Mouse (Mus musculus) liver, adult 2 months (tissue): ENCODE measurements at regions not wholly inside any gene's neighbourhood (a gene's known extent, or its start where the extent isn't known, plus 50 kb on each side); places are given as distances from the start of the nearest gene placed in this dataset.

Experiments used
- DNase-seq: peaks from one replicate; pipeline ENCODE4 v3.0.0-alpha.2; 2011; ENCODE audit warnings: low read depth, low spot score; ENCODE audit errors: extremely low read depth
- H3K27ac ChIP-seq: fragments of 200-500 bp; replicated peaks from 2 replicates; pipeline ENCODE4 v1.5.1; 2012; ENCODE audit warnings: low read depth, mild to moderate bottlenecking, control low read depth, inconsistent platforms, low read length; ENCODE audit not compliant: insufficient read depth
- H3K27me3 ChIP-seq: fragments of 200-500 bp; 2 replicates; pipeline ENCODE4 v1.6.1; 2012; ENCODE audit warnings: mild to moderate bottlenecking, moderate library complexity, low read length, inconsistent platforms; ENCODE audit not compliant: control insufficient read depth, insufficient read depth
- H3K36me3 ChIP-seq: fragments of 200-500 bp; 2 replicates; pipeline ENCODE4 v1.6.1; 2012; ENCODE audit warnings: low read length, inconsistent platforms; ENCODE audit not compliant: control insufficient read depth, insufficient read depth
- H3K4me1 ChIP-seq: fragments of 200-500 bp; 2 replicates; pipeline ENCODE4 v1.6.1; 2011; ENCODE audit warnings: low read length; ENCODE audit not compliant: control insufficient read depth, insufficient read depth
- H3K4me3 ChIP-seq: fragments of 200-500 bp; 2 replicates; pipeline ENCODE4 v1.5.1; 2011; ENCODE audit warnings: low read depth, mild to moderate bottlenecking, control low read depth, low read length, moderate library complexity; ENCODE audit not compliant: insufficient read depth
- H3K79me2 ChIP-seq: fragments of 200-500 bp; 2 replicates; pipeline ENCODE4 v1.6.1; 2012; ENCODE audit warnings: inconsistent platforms, mild to moderate bottlenecking, low read length, moderate library complexity; ENCODE audit not compliant: control insufficient read depth, insufficient read depth
- H3K9ac ChIP-seq: fragments of 200-500 bp; 2 replicates; pipeline ENCODE4 v1.6.1; 2012; ENCODE audit warnings: low read depth, mild to moderate bottlenecking, control low read depth, inconsistent platforms, low read length
- CTCF ChIP-seq: fragments of 200-500 bp; IDR thresholded peaks from 2 replicates; pipeline ENCODE4 v1.5.1; 2011; ENCODE audit warnings: low read depth, low read length, control low read depth
- POLR2A ChIP-seq: fragments of 200-500 bp; IDR thresholded peaks from 2 replicates; pipeline ENCODE4 v1.6.1; 2011; ENCODE audit warnings: low read length, control low read depth; ENCODE audit not compliant: insufficient read depth; ENCODE audit errors: extremely low read depth
- WGBS: fragments of 180-500 bp; shearing (Covaris S2); methylation state at CpG from one replicate; pipeline ENCODE4 v1.1.7; 2018; 5-methylcytosine and 5-hydroxymethylcytosine counted together

DNA sequence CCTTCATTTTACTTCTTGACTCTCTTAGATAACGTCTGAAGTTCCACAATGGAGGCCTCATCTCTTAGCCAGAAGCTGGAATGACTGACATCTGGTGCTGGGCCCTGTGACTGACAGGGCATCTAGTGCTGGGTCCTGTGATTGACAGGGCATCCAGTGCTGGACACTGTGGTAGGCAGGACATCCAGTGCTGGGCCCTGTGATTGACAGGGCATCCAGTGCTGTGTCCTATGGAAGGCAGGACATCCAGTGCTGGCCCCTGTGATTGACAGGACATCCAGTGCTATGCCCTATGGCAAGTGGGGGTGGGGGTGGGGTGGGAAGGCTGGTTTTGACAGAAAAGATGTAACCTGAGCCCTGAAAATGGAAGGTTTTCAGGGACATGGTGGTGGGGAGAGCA lies 52.1 kb upstream of the Lmo2 start:
- Histone ChIP-seq H3K27ac (no peak overlapping the region), H3K9ac (no peak overlapping the region), H3K36me3 (no peaks in the 10 kb centered on the region), H3K27me3 (no peaks in the 10 kb centered on the region), H3K4me3 (no peak overlapping the region), H3K79me2 (no peaks in the 10 kb centered on the region), H3K4me1 (no peaks in the 10 kb centered on the region)
- 94% methylated on average over 1 of the region's 1 CpGs for WGBS
- no peak for DNase-seq
- no peak for TF ChIP-seq POLR2A
- no peak for TF ChIP-seq CTCF

- TF ChIP-seq CTCF, result no peak
- no peak for TF ChIP-seq POLR2A
- no peak overlapping the region for H3K9ac ChIP-seq
- no peaks in the 10 kb centered on the region for H3K4me1 ChIP-seq
- WGBS, result 38% methylated on average over 2 of the region's 2 CpGs
- H3K27ac ChIP-seq, result no peak overlapping the region
- peak; percentile 10 for DNase-seq
- no peaks in the 10 kb centered on the region for H3K36me3 ChIP-seq
- no peak overlapping the region for H3K4me3 ChIP-seq
- no peaks in the 10 kb centered on the region for H3K79me2 ChIP-seq
- H3K27me3 ChIP-seq, result no peaks in the 10 kb centered on the region
Observed at GRCm38 (mm10) chr2:103906581-103907184, 51.1 kb upstream of the Lmo2 start.
